Mouse (Mus musculus) CH12.LX (cell line): Measurements from ENCODE around the gene Rgl1.

ENCODE experiments used
- CTCF ChIP-seq, 2 experiments: IDR thresholded peaks in 1 of 2; conservative IDR thresholded peaks in 1 of 2; 2 replicates each; pipeline ENCODE4 v1.5.1; 2011 to 2012; ENCODE audit warnings: low read depth in 2 of 2, low read length in 2 of 2, improper control_type of control experiment in 1 of 2, inconsistent platforms in 1 of 2, mild to moderate bottlenecking in 1 of 2, moderate library complexity in 1 of 2
- E2F4 ChIP-seq: IDR thresholded peaks from 2 replicates; pipeline ENCODE4 v1.6.1; 2011; ENCODE audit warnings: low read depth, low read length, improper control_type of control experiment; ENCODE audit not compliant: insufficient replicate concordance
- EP300 ChIP-seq: IDR thresholded peaks from 2 replicates; pipeline ENCODE4 v1.6.1; 2011; ENCODE audit warnings: low read length, improper control_type of control experiment
- MAFK ChIP-seq: IDR thresholded peaks from 2 replicates; pipeline ENCODE4 v1.6.1; 2011; ENCODE audit warnings: low read length, improper control_type of control experiment; ENCODE audit not compliant: insufficient replicate concordance
- MAX ChIP-seq: IDR thresholded peaks from 2 replicates; pipeline ENCODE4 v1.6.1; 2011; ENCODE audit warnings: low read length, improper control_type of control experiment
- MXI1 ChIP-seq: IDR thresholded peaks from 2 replicates; pipeline ENCODE4 v1.6.1; 2011; ENCODE audit warnings: mild to moderate bottlenecking, low read depth, low read length, improper control_type of control experiment
- MYC ChIP-seq: IDR thresholded peaks from 2 replicates; pipeline ENCODE4 v1.6.1; 2011; ENCODE audit warnings: low read depth, mild to moderate bottlenecking, improper control_type of control experiment, low read length
- POLR2A ChIP-seq: IDR thresholded peaks from 2 replicates; pipeline ENCODE4 v1.6.1; 2011; ENCODE audit warnings: low read depth, mild to moderate bottlenecking, improper control_type of control experiment, low read length
- RCOR1 ChIP-seq: conservative IDR thresholded peaks from 2 replicates; pipeline ENCODE4 v1.6.1; 2012; ENCODE audit warnings: low read depth, mild to moderate bottlenecking, inconsistent platforms, low read length, improper control_type of control experiment
- SMC3 ChIP-seq: IDR thresholded peaks from 2 replicates; pipeline ENCODE4 v1.6.1; 2011; ENCODE audit warnings: low read depth, low read length, improper control_type of control experiment
- TCF12 ChIP-seq: IDR thresholded peaks from 2 replicates; pipeline ENCODE4 v1.6.1; 2014; ENCODE audit warnings: low read depth, mild to moderate bottlenecking, inconsistent platforms, low read length, improper control_type of control experiment
- USF1 ChIP-seq: IDR thresholded peaks from 2 replicates; pipeline ENCODE4 v1.6.1; 2014; ENCODE audit warnings: low read depth, mild to moderate bottlenecking, inconsistent platforms, low read length, improper control_type of control experiment
- ZC3H11A ChIP-seq: IDR thresholded peaks from 2 replicates; pipeline ENCODE4 v1.6.1; 2012; ENCODE audit warnings: low read depth, mild to moderate bottlenecking, inconsistent platforms, low read length, improper control_type of control experiment

- TF ChIP-seq RCOR1: no peak
- no peak for TF ChIP-seq SMC3
- no peak for TF ChIP-seq POLR2A
- TF ChIP-seq CTCF (conservative IDR thresholded peaks at IDR 0.05 in 1 of 2, IDR thresholded peaks at IDR 0.05 in 1 of 2; ENCODE audit: low read depth in 2 of 2, low read length in 2 of 2): no peak
- TF ChIP-seq E2F4: no peak
- no peak for TF ChIP-seq MYC
- no peak for TF ChIP-seq ZC3H11A
- no peak for TF ChIP-seq EP300
- no peak for TF ChIP-seq MAFK
- no peak for TF ChIP-seq MXI1
- TF ChIP-seq TCF12: no peak
- TF ChIP-seq USF1: no peak
- no peak for TF ChIP-seq MAX
These were observed 192.6 kb downstream of the Rgl1 start for GRCm38 (mm10) chr1:152573470-152574059.
